ENCODE assay signal across 15 mouse cellular contexts in genomic region chr4:31455466-31455865, GRCm38 (mm10).
DNase-seq lines count a peak whose midpoint lies in the region; ATAC-seq lines count a peak whose summit lies in the region.
"Had no signal": no experiment of that assay in that cellular context is flagged by ENCODE, and none has a peak within 500 bp of the region (broad histone marks: within the 10 kb centered on the region; RNA-seq: fewer than 3 reads in every experiment).

No protein-coding gene starts in this region.

- H3K27ac ChIP-seq in lung, embryonic 16.5 days (ENCODE audit: low read length) = peak overlapping the region; percentile 79
- no peak overlapping the region for H3K27ac ChIP-seq in neural tube, embryonic 15.5 days (replicated peaks)
- no peak overlapping the region for H3K27ac ChIP-seq in hindbrain, embryonic 10.5 days
- H3K27ac ChIP-seq: embryonic facial prominence, embryonic 15.5 days; hindbrain, postnatal 0 days; limb, embryonic 15.5 days; midbrain, embryonic 12.5 days had no signal

- H3K4me3 ChIP-seq in lung, embryonic 16.5 days (ENCODE audit: low read length) = no peak overlapping the region
- H3K4me3 ChIP-seq in neural tube, embryonic 15.5 days (replicated peaks) = no peak overlapping the region
- no peak overlapping the region for H3K4me3 ChIP-seq in hindbrain, embryonic 10.5 days
- H3K4me3 ChIP-seq: embryonic facial prominence, embryonic 15.5 days; limb, embryonic 15.5 days; midbrain, embryonic 12.5 days had no signal

- 7% methylated on average over 4 of the region's 4 CpGs for WGBS in lung, embryonic 16.5 days
- WGBS in neural tube, embryonic 15.5 days = 84% methylated on average over 4 of the region's 4 CpGs
- WGBS in hindbrain, embryonic 10.5 days = 79% methylated on average over 4 of the region's 4 CpGs

- peak; percentile 82 for ATAC-seq in lung, embryonic 16.5 days (ENCODE audit: low read depth)
- no peak for ATAC-seq in inflammation-experienced regulatory T-cells, adult 6 months
- no peak for ATAC-seq in neural tube, embryonic 15.5 days (ENCODE audit: low FRiP score)
- ATAC-seq: hindbrain, postnatal 0 days; Patski had no signal

- no peaks in the 10 kb centered on the region for H3K36me3 ChIP-seq in lung, embryonic 16.5 days (ENCODE audit: control insufficient read depth, insufficient read depth, low read length)
- no peaks in the 10 kb centered on the region for H3K36me3 ChIP-seq in neural tube, embryonic 15.5 days
- H3K36me3 ChIP-seq in hindbrain, embryonic 10.5 days = no peaks in the 10 kb centered on the region
- H3K36me3 ChIP-seq: embryonic facial prominence, embryonic 15.5 days; limb, embryonic 15.5 days; midbrain, embryonic 12.5 days had no signal

- H3K9me3 ChIP-seq in lung, embryonic 16.5 days (ENCODE audit: control insufficient read depth, low read length) = no peaks in the 10 kb centered on the region
- no peaks in the 10 kb centered on the region for H3K9me3 ChIP-seq in neural tube, embryonic 15.5 days (replicated peaks)
- no peaks in the 10 kb centered on the region for H3K9me3 ChIP-seq in hindbrain, embryonic 10.5 days
- H3K9me3 ChIP-seq: embryonic facial prominence, embryonic 15.5 days; limb, embryonic 15.5 days; midbrain, embryonic 12.5 days had no signal

- peaks cover 10% of the 10 kb centered on the region for H3K4me1 ChIP-seq in lung, embryonic 16.5 days (replicated peaks; ENCODE audit: control insufficient read depth, insufficient read depth, low read length)
- no peaks in the 10 kb centered on the region for H3K4me1 ChIP-seq in neural tube, embryonic 15.5 days
- H3K4me1 ChIP-seq in hindbrain, embryonic 10.5 days (replicated peaks) = 0 out of 2 replicates have a peak, but pooled peaks cover 2% of the 10 kb centered on the region
- H3K4me1 ChIP-seq: embryonic facial prominence, embryonic 15.5 days; limb, embryonic 15.5 days; midbrain, embryonic 12.5 days had no signal

- peak; percentile 89 for DNase-seq in heart, adult 11 months
- no peak for DNase-seq in heart, postnatal 25 days (ENCODE audit: low spot score)
- peak; percentile 31 for DNase-seq in urinary bladder, postnatal 14 days (ENCODE audit: low spot score)
- no peak for DNase-seq in urinary bladder, postnatal 36 days (ENCODE audit: low spot score in 2 of 2)
- no peak for DNase-seq in hindbrain, embryonic 10.5 days (ENCODE audit: low spot score)
- DNase-seq: cerebellum, adult 8-10 months; thymus, postnatal 25 days had no signal

- H3K27me3 ChIP-seq in lung, embryonic 16.5 days (ENCODE audit: control insufficient read depth, insufficient read depth, low read depth, low read length) = no peaks in the 10 kb centered on the region
- no peaks in the 10 kb centered on the region for H3K27me3 ChIP-seq in neural tube, embryonic 15.5 days (replicated peaks)
- H3K27me3 ChIP-seq in hindbrain, embryonic 10.5 days (ENCODE audit: insufficient read depth, poor library complexity, severe bottlenecking) = no peaks in the 10 kb centered on the region
- H3K27me3 ChIP-seq: embryonic facial prominence, embryonic 15.5 days; limb, embryonic 15.5 days; midbrain, embryonic 12.5 days; Patski had no signal

- intact Hi-C loops in heart, postnatal 25 days (cut with DNase I) = no loop called here

- no peak overlapping the region; the same call in 1 of the 2 replicates for H3K4me2 ChIP-seq in lung, embryonic 16.5 days (ENCODE audit: low read depth, low read length)
- no peak overlapping the region for H3K4me2 ChIP-seq in neural tube, embryonic 15.5 days
- H3K4me2 ChIP-seq: embryonic facial prominence, embryonic 15.5 days; limb, embryonic 15.5 days; midbrain, embryonic 12.5 days had no signal

- peak overlapping the region; percentile 34; the same call in 1 of the 2 replicates for H3K9ac ChIP-seq in lung, embryonic 16.5 days (ENCODE audit: low read length)
- no peak overlapping the region for H3K9ac ChIP-seq in neural tube, embryonic 15.5 days (replicated peaks)
- H3K9ac ChIP-seq: embryonic facial prominence, embryonic 15.5 days; limb, embryonic 15.5 days; midbrain, embryonic 12.5 days had no signal

Comparison
In these comparisons a context has a peak if more than half of its experiments do, and no peak if none do; other contexts are left out.
1. DNase-seq: peak in heart, adult 11 months (single experiment) and urinary bladder, postnatal 14 days (single experiment); none in heart, postnatal 25 days (single experiment), urinary bladder, postnatal 36 days (0 of 2) and hindbrain, embryonic 10.5 days (single experiment).